Mouse (Mus musculus): Measurements from ENCODE around the gene Mmachc.

- no peak for TF ChIP-seq CTCF (IDR thresholded peaks at IDR 0.05; ENCODE audit: control insufficient read depth, insufficient read depth, insufficient read length)
- no peak for TF ChIP-seq USF1 (IDR thresholded peaks at IDR 0.05; ENCODE audit: low read depth)
- no peak for TF ChIP-seq MAX (IDR thresholded peaks at IDR 0.05)
- no peak for TF ChIP-seq FOSL1 (IDR thresholded peaks at IDR 0.05; ENCODE audit: insufficient read depth, low read length, poor library complexity, severe bottlenecking)
- TF ChIP-seq CEBPB (IDR thresholded peaks at IDR 0.05; ENCODE audit: low read depth): no peak
These were observed 16.1 kb downstream of the Mmachc start for GRCm38 (mm10) chr4:116692146-116692545.

Data from C2C12 (cell line).